Mouse (Mus musculus): ENCODE data around the gene Hnrnpl. TPM values are rescaled to one million over a fixed set of nuclear protein-coding genes. Genes with fewer than 3 reads are reported as not detected.

Hnrnpl gene
- polyA plus RNA-seq, 1 experiment from 2014 or later = 284 TPM

DNA sequence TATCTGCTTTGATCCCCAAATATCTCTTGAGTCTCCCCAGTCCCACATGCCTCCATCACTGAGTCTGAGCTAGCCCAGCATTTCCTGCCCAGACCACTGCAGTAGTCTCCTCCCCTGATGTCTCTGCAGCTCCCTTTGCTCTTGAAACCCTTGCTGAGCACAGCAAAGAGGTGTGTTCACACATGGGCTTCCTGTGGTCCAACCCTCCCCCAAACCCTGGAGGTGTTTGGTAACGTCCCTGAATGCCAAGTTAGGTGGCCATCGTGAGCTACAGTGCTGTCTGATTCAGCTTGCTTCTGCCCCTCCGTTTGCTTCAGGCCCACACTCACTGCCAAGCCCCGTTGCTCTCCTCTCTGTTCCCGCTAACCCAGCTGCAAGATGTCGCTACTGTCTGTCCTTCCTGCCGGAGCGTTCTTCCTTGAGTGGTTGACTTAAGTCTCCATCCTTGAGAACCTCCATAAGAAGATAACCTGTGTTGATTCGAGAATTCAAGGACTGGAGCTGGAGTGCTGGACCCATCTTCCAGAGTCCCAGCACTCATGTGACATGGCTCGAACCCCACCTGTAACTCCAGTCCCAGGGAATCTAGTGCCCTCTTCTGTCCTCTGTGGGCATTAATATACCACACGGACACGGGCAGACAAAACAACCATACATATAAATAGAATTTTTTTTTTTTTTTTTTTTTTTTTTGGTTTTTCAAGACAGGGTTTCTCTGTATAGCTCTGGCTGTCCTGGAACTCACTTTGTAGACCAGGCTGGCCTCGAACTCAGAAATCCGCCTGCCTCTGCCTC lies 15.8 kb upstream of the Hnrnpl start:
- H3K27ac ChIP-seq = no peak overlapping the region; the same call in 1 of the 2 replicates
- ATAC-seq (ENCODE audit: low FRiP score, low read depth) = no peak
- peaks cover 41% of the 10 kb centered on the region for H3K4me1 ChIP-seq
- 78% methylated on average over 14 of the region's 14 CpGs for WGBS
- peaks cover 7% of the 10 kb centered on the region for H3K36me3 ChIP-seq
- H3K9me3 ChIP-seq = no peaks in the 10 kb centered on the region
- no peaks in the 10 kb centered on the region for H3K27me3 ChIP-seq
- no peak overlapping the region for H3K4me3 ChIP-seq
- H3K9ac ChIP-seq = no peak overlapping the region
- no peak overlapping the region for H3K4me2 ChIP-seq (replicated peaks)

DNA sequence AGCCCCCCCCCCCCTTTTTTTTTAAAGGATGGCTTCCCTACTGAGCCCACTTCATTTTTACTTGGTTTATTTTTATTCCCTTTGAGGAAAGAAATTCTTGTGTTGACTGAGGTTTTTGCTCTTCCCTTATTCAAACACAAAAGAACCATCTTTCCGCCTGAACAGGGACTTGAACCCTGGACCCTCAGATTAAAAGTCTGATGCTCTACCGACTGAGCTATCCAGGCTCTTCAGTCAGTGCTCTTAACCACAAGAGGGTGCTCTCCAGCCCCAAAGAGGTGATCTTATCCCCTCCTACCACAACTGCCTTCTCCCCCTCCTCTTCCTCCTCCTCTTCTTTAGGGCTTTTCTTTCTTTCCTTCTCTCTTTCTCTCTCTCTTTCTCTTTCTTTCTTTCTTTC lies 14.5 kb upstream of the Hnrnpl start:
- H3K27me3 ChIP-seq = no peaks in the 10 kb centered on the region
- no peak overlapping the region for H3K9ac ChIP-seq
- H3K9me3 ChIP-seq = no peaks in the 10 kb centered on the region
- H3K27ac ChIP-seq = no peak overlapping the region
- H3K4me3 ChIP-seq = no peak overlapping the region
- no peak for ATAC-seq (ENCODE audit: low FRiP score, low read depth)
- H3K4me1 ChIP-seq = peaks cover 34% of the 10 kb centered on the region
- no peaks in the 10 kb centered on the region for H3K36me3 ChIP-seq
- no peak overlapping the region for H3K4me2 ChIP-seq (replicated peaks)
- WGBS = 46% methylated on average over 2 of the region's 2 CpGs

DNA sequence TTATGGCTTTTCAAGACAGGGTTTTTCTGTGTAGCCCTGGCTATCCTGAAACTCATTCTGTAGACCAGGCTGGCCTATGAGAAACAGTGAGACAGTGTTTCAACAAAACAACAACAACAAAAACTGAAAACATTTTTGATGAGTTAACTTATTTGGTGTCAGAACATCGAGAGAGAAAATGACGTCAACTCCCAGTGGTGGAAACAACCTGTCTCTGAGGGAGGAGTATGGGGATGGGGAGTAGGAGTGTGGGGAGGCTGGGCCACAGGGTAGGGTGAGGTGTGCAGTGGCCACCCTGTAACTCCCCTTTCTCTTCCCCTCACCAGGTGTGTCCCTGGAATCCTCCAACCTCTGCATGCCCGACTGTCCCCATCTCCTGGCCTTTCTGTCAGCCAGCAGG lies 13.8 kb upstream of the Hnrnpl start:
- no peak for ATAC-seq (ENCODE audit: low FRiP score, low read depth)
- no peaks in the 10 kb centered on the region for H3K9me3 ChIP-seq
- no peak overlapping the region for H3K9ac ChIP-seq
- H3K27ac ChIP-seq = no peak overlapping the region
- 77% methylated on average over 3 of the region's 3 CpGs for WGBS
- H3K4me2 ChIP-seq (replicated peaks) = no peak overlapping the region
- peaks cover 28% of the 10 kb centered on the region for H3K4me1 ChIP-seq
- no peak overlapping the region for H3K4me3 ChIP-seq
- H3K36me3 ChIP-seq = no peaks in the 10 kb centered on the region
- H3K27me3 ChIP-seq = no peaks in the 10 kb centered on the region

DNA sequence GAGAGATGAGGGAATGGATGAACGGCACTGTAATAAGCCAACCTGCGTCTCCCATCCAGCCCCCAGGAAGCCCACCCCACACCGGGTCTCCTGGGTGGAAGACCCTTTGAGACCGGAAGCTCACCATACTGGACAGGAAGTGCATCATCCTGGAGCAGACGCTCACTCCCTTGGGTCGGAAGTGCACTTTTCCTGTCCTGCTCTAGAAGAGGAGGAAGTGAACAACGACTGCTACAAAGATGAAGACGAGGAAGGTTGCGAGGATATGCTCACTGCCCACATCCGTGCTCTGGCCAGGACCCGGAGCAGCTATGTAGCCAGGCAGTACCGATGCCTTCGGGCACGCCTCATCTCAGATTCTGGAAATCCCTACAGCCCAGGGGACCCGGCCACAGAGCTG lies 12.5 kb upstream of the Hnrnpl start:
- H3K4me1 ChIP-seq = peaks cover 18% of the 10 kb centered on the region; the same call in 1 of the 2 replicates
- no peak overlapping the region for H3K4me2 ChIP-seq (replicated peaks)
- no peaks in the 10 kb centered on the region for H3K27me3 ChIP-seq
- H3K9ac ChIP-seq = no peak overlapping the region
- no peak overlapping the region for H3K27ac ChIP-seq
- ATAC-seq (ENCODE audit: low FRiP score, low read depth) = no peak
- no peak overlapping the region for H3K4me3 ChIP-seq
- H3K36me3 ChIP-seq = no peaks in the 10 kb centered on the region
- WGBS = 74% methylated on average over 15 of the region's 15 CpGs
- no peaks in the 10 kb centered on the region for H3K9me3 ChIP-seq

DNA sequence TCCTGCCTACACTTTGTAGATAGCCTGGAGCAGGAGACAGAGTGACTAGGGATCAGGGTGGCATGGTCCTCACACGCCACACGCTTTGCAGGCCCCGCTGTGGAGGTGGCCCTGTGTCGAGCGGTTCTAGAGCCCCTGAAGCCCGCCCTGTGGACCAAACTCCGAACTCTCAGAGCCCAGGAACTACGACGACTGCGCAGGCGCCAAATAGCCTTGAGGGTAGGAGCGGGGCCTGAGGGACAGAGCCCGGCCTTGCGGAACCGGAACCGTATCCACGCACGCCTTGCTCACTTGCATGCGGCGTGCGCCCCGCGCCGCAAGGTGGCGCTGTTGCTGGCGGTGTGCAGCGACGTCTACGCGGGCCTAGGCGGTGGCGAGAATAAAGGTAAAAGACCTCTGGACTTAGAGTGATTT lies 11.8 kb upstream of the Hnrnpl start:
- WGBS = 21% methylated on average over 32 of the region's 32 CpGs
- Histone ChIP-seq H3K9me3 (no peaks in the 10 kb centered on the region), H3K36me3 (no peaks in the 10 kb centered on the region), H3K4me1 (peaks cover 23% of the 10 kb centered on the region), H3K9ac (peak overlapping the region; percentile 56), H3K4me3 (peak overlapping the region; percentile 23), H3K4me2 (replicated peaks) (peak overlapping the region; percentile 56), H3K27me3 (no peaks in the 10 kb centered on the region), H3K27ac (no peak overlapping the region)
- peak; percentile 50; the same call in 1 of the 2 replicates for ATAC-seq (ENCODE audit: low FRiP score, low read depth)

DNA sequence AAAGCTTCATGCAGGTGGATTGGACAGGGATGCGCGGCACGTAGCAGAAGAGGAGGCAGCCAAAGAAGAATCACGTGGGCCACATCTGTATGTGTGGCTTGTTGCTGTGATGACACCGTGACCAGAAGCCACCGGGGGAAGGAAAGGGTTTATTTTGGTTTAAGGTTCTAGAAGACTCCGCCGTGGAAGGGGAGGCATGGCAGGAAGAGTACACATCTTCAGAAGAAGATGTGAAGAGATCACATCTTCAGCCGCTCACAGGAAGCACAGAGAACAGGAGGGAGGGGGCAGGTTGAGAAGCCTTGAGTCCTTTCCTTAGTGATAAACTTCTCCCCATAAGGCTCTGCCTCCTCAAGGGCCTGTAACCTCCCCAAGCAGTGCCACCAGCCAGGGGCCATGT lies 8.3 kb upstream of the Hnrnpl start:
- H3K27me3 ChIP-seq = no peaks in the 10 kb centered on the region
- no peaks in the 10 kb centered on the region for H3K9me3 ChIP-seq
- H3K4me1 ChIP-seq = peaks cover 40% of the 10 kb centered on the region
- 97% methylated on average over 9 of the region's 9 CpGs for WGBS
- no peaks in the 10 kb centered on the region for H3K36me3 ChIP-seq
- no peak for ATAC-seq (ENCODE audit: low FRiP score, low read depth)
- H3K9ac ChIP-seq = no peak overlapping the region
- no peak overlapping the region for H3K4me3 ChIP-seq
- H3K27ac ChIP-seq = no peak overlapping the region
- H3K4me2 ChIP-seq (replicated peaks) = no peak overlapping the region

DNA sequence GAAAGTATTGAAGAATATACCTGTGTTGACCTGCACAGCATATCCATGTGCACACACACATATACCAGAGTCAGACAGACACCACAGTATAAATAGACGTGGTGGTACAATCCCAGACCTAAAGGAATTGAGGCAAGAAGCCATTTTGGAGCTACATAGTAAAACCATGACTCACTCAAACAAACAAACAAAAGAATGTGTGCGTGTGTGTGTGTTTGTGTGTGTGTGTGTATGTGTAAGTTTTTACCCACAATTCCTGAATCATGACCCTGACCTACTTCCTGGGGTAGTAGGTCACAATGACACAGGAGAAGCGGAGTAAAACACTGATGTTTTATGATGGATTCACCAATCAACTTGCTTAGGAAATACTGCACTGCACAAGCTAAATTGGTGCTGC lies 6.9 kb upstream of the Hnrnpl start:
- Histone ChIP-seq H3K36me3 (no peaks in the 10 kb centered on the region), H3K4me1 (peaks cover 38% of the 10 kb centered on the region), H3K4me2 (replicated peaks) (no peak overlapping the region), H3K9ac (no peak overlapping the region; the same call in 1 of the 2 replicates), H3K27me3 (no peaks in the 10 kb centered on the region), H3K27ac (peak overlapping the region; percentile 94; the same call in 1 of the 2 replicates), H3K9me3 (no peaks in the 10 kb centered on the region), H3K4me3 (no peak overlapping the region)
- no peak for ATAC-seq (ENCODE audit: low FRiP score, low read depth)
- 62% methylated on average over 3 of the region's 3 CpGs for WGBS

DNA sequence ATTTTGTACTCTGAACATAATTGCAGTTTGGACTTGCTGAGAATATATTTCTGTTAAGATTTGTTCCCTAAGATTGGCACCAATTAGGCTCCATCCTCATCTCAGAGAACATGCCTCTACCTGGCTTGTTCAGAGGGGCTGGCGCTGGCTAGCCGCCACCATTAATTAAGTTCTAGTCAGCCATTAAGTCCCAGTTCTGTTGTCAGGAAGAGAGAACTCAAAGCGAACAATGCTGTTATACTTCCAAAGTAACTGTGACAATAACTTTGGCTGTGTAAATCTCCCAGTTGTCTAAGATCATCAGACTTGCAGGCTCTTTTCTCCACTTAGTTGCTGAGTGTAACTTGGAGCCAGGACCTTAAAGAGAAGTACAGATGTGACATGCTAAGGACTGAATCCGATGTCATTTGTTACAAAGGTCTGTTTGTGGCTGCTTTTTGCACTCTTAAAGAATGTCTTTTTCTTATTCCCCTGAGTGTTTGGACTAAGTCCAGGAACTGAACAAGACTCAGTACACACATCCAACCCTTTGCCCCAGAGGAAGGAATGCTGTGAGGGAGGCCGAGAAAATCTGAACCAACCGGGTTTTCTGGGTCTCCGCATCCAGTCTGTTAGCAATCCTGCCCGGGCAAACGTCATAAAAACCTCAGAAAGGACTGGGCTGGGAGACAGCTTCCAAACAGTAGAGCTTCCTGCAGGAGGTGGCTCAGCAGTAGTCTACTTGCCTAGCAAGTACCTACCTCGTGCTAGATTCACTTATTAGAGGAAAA lies 6.3 kb upstream of the Hnrnpl start:
- peak overlapping the region; percentile 8; the same call in 1 of the 2 replicates for H3K9ac ChIP-seq
- no peaks in the 10 kb centered on the region for H3K9me3 ChIP-seq
- peaks cover 32% of the 10 kb centered on the region for H3K4me1 ChIP-seq
- H3K36me3 ChIP-seq = no peaks in the 10 kb centered on the region
- H3K4me3 ChIP-seq = no peak overlapping the region
- peak overlapping the region; percentile 94 for H3K27ac ChIP-seq
- no peaks in the 10 kb centered on the region for H3K27me3 ChIP-seq
- ATAC-seq (ENCODE audit: low FRiP score, low read depth) = peak; percentile 61; the same call in 1 of the 2 replicates
- H3K4me2 ChIP-seq (replicated peaks) = peak overlapping the region; percentile 45
- 12% methylated on average over 10 of the region's 10 CpGs for WGBS

DNA sequence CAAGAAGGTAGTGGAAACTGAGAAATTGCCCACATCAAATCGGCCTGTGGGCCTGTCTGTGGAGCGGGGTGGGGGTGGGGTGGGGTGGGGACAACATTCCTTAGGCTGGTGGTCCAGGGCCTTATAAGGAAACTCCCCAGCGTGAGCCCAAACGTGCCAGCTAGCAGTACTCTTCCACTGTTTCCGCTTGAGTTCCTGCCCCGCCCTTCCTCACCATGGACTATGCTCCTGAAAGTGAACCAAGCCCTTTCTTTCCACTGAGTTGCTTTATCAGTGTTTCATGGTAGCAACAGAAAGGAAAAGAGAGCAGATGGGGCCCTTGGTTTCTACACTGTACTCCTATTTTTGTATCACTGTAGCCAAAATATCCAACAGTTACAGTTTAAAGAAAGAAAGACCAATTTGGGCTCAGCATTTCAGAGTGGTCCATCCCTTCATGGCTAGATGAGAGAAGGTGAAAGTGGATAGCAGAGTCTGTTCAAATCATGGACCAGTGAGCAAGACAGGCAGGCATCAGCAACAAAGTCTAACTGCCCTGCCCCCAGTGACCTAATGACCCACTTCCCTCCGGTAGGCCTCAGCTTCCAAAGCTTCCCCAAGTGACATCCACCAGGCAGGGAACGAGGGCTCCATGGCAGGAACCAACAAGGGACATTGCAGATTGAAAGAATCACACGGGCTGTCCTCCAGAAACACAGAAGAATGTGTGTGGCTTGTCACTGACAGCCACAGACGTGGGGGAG lies 5.3 kb upstream of the Hnrnpl start:
- H3K9ac ChIP-seq = 0 out of 2 replicates have a peak overlapping the region, but pooled peaks have one; percentile 8
- H3K27ac ChIP-seq = peak overlapping the region; percentile 94
- 10% methylated on average over 10 of the region's 10 CpGs for WGBS
- ATAC-seq (ENCODE audit: low FRiP score, low read depth) = peak; percentile 60
- no peaks in the 10 kb centered on the region for H3K9me3 ChIP-seq
- no peaks in the 10 kb centered on the region for H3K27me3 ChIP-seq
- H3K4me1 ChIP-seq = peaks cover 37% of the 10 kb centered on the region
- no peaks in the 10 kb centered on the region for H3K36me3 ChIP-seq
- H3K4me2 ChIP-seq (replicated peaks) = peak overlapping the region; percentile 45
- no peak overlapping the region for H3K4me3 ChIP-seq

DNA sequence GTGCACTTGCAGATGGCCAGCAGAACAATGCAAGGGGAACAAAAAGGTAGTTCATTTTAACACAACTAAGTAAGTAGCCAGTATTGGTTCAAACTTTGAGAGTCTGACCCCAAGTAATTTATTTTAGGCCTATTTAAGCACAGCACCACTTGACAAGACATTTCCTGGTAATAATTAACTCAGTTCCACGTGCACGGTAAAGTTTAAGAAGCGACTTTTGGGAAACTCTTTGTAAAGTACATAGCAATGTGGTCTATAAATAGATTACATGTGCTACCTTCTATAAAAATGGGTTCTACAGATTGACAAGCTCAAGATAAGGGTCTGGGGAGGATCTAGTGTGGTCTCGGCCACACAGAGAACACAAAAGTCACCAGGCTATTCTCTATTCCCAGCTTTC lies 4.6 kb upstream of the Hnrnpl start:
- Histone ChIP-seq H3K9ac (no peak overlapping the region), H3K27ac (peak overlapping the region; percentile 94; the same call in 1 of the 2 replicates), H3K4me2 (replicated peaks) (no peak overlapping the region), H3K9me3 (no peaks in the 10 kb centered on the region), H3K36me3 (no peaks in the 10 kb centered on the region), H3K4me1 (peaks cover 41% of the 10 kb centered on the region), H3K4me3 (no peak overlapping the region), H3K27me3 (no peaks in the 10 kb centered on the region)
- ATAC-seq (ENCODE audit: low FRiP score, low read depth) = no peak
- 32% methylated on average over 4 of the region's 4 CpGs for WGBS

DNA sequence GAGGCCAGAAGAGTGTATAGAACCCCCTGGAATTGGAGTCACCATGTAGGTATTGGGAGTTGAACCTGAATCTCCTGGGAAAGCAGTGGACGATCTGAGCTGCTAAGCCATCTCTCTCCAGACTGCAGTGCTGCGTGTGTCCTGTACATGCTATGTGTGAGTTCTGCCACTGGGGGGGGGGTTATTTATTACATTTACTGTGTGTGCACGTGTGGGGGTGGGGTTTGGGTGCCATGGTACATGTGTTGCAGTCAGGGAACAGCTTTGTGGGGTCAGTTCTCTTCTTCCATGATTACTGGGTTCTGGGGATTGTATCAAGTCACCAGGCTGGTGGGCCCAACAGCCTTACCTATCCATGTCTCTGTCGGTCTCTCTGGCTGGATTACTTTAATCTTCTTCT lies 1.5 kb upstream of the Hnrnpl start:
- no peak for ATAC-seq (ENCODE audit: low FRiP score, low read depth)
- no peak overlapping the region for H3K9ac ChIP-seq
- H3K9me3 ChIP-seq = no peaks in the 10 kb centered on the region
- no peaks in the 10 kb centered on the region for H3K27me3 ChIP-seq
- H3K4me2 ChIP-seq (replicated peaks) = no peak overlapping the region
- H3K36me3 ChIP-seq = peaks cover under 1% of the 10 kb centered on the region
- H3K4me1 ChIP-seq = peaks cover 34% of the 10 kb centered on the region
- 76% methylated on average over 4 of the region's 4 CpGs for WGBS
- no peak overlapping the region for H3K27ac ChIP-seq
- no peak overlapping the region for H3K4me3 ChIP-seq

All from limb, embryonic 13.5 days (tissue).